Mouse (Mus musculus): ENCODE measurements around the gene Dmbx1. TPM values are rescaled to one million over a fixed set of nuclear protein-coding genes. Genes with fewer than 3 reads are reported as not detected.

The Dmbx1 gene
- total RNA-seq, 2 experiments from 2014 or later, result not detected

- DNase-seq, result peak; percentile 31 to 44
Observed at GRCm38 (mm10) chr4:115938276-115939160, 1.2 kb downstream of the Dmbx1 start.

DNA sequence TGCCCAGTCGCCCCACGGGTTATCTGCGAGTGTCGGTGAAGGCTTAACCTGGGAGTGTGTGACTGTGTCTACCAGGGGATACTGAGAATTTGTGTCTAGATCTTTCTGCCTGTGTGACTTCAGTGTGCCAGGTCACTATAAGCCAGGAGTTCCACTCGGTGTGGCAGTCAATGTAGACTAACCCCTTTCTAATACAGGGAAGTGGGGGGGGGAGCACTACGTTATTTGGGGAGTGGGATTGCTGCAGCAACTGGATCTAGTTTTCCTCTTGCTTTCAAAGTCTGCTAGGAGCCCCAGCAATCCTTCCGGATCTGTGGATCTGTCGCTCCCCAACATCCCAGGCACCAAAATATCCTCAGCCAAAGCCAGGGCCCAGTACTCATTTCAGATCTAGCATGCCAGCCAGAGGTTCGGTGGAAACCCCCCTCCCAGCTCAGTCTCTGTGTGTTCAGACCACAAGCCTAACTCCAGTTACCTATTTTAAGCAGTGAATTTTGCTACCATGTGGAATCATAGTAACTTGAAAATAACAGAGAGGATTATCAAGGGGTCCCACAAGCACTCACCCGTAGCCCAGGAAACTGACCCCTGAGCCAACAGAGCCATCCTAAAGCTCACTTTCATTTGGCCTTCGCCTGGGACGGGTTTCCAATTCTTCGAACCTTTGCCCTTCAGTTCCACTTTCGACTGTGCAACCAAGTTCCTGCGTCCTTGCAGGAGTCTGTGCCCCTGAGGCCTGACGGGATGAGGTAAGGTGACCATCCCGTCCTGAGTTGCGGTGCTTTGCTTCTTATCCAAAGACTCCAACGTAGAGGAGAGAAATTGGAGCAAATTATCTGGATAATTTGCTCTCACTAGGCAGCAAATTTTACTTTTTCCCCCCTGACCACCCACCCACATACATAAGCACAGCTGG, 2.4 kb downstream of the Dmbx1 start:
- no peak for DNase-seq

- DNase-seq, result no peak
Observed at GRCm38 (mm10) chr4:115936646-115937045, 3.1 kb downstream of the Dmbx1 start.

DNA sequence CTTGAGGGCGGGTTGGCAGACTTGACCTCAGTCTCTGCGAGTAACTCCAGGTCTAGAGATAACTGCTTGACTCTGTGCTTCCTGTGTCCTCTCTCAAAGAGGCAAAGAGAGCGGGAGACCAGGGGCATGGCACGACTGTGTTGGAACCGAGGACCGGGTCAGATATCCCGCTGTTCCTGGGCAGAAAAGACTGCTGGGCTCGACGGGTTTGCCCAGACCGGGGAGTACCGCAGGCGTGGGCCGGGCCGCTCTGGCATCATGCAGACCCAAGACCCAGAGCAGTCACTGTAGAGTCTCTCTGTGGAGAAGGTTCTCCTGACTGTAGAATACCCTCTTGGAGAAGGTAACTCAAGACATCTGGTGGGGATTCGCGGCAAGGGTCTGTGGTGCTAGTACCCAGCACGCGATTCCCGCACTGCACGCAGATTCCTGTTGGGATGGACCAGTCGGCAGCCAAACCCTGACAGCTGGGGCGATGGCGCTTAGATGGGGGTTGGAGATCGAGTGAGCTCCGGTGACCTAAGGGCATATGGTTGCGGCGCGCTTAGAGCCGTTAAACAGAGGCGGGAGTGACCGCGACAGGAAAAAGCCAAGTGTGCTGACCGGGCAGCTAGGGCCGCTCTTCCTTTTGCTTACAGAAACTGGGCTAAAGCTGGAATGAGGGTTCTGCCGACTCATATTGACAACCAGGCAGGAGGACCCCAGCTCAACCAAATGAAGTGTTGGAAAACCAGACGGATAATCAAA, 3.7 kb downstream of the Dmbx1 start:
- DNase-seq, result no peak

GRCm38 (mm10) chr4:115931556-115932088, 8.1 kb downstream of the Dmbx1 start:
- DNase-seq, result no peak

DNA sequence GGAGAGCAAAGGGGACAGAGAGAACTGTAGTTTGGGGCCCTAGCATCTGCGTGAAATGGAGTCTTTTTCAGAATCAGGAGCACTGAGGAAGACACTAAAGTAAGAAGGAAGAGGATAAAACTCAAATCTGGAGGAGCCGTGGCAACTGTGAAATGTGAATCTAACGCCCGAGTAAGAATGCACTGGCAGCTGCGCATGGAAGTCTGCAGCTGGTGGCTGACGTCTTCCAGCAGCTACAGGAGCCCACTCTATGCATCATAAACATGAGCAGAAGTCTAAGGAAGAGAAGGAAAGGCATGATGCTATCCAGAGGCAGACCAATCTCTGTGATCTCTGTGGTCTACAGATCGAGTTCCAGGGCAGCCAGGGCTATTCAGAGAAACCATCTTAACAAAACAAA, 12.1 kb downstream of the Dmbx1 start:
- DNase-seq, result no peak

- DNase-seq, result no peak
Observed at GRCm38 (mm10) chr4:115923262-115923880, 16.4 kb downstream of the Dmbx1 start.

- no peak for DNase-seq
Observed at GRCm38 (mm10) chr4:115922688-115923087, 17.0 kb downstream of the Dmbx1 start.

GRCm38 (mm10) chr4:115919911-115920310, 19.8 kb downstream of the Dmbx1 start:
- DNase-seq, result no peak

GRCm38 (mm10) chr4:115911586-115911985, 28.1 kb downstream of the Dmbx1 start:
- DNase-seq, result no peak

- no peak for DNase-seq
Observed at GRCm38 (mm10) chr4:115908641-115909040, 31.1 kb downstream of the Dmbx1 start.

GRCm38 (mm10) chr4:115907994-115908393, 31.7 kb downstream of the Dmbx1 start:
- DNase-seq, result no peak

- DNase-seq, result no peak
Observed at GRCm38 (mm10) chr4:115906791-115907190, 32.9 kb downstream of the Dmbx1 start.

DNA sequence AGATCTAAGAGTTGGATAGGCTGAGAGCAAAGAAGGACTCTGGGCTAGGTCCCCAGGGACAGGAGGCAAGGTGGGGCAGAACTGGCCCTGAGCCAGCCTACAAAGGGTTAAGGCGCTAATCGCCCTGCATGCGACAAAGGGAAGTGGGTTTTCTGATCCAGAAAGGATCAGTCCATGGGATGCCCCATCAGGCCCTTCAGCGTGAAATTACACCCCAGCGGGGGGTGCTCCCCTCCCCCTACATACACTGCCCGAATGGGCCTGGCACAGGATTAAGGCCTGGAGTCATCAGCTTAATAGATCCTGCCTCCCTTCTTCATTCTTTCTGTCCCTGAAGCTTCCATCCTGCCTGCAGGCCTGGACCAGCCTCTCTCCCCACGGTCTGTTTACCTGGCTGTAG, 34.0 kb downstream of the Dmbx1 start:
- no peak for DNase-seq

GRCm38 (mm10) chr4:115904375-115904774, 35.4 kb downstream of the Dmbx1 start:
- no peak for DNase-seq

DNA sequence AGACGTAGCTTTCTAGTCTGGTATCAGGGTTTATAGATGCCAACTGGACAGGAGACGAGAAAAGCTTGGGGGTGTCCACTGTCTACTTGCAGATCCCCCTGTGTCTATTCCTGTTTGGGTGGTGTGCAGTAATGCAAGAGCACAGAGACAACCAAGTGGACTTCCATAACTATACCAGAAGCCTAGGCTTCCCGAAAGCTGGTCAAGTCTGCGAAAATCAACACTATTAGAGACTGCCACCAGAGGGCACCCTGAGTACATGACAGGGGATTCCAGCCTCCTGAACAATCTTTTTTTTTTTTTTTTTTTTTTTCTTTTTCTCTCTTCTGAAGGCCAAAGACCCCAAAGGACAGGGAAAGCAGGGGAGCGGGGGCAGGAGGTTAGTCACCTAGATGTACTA, 36.9 kb downstream of the Dmbx1 start:
- DNase-seq, result peak; percentile 74 to 76

- DNase-seq, result no peak
Observed at GRCm38 (mm10) chr4:115897901-115898631, 41.7 kb downstream of the Dmbx1 start.

DNA sequence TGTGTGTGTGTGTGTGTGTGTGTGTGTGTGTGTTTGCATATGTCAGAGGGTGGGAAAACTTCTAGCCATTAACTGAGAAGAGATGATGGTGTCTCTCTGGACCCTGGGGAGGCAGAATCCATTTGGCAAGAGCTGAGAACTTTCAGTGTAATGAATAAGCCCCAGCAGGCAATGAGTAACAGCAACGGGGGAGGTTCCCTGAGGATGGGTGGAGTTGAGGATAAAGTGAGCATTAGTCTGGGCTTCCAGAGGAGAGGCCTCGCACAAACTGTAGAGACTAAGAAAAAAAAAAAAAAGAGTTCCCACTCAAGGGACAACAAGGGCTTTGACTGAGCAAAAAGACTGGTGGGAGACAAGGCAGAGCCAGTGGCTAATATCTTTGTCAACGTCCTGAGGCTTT, 45.4 kb downstream of the Dmbx1 start:
- DNase-seq, result no peak

- no peak for DNase-seq
Observed at GRCm38 (mm10) chr4:115890553-115890952, 49.2 kb downstream of the Dmbx1 start, which contains the start of gene 6430628N08Rik. TSS of gene 6430628N08Rik (plus strand) at chr4:115890665.

GRCm38 (mm10) chr4:115890066-115890465, 49.7 kb downstream of the Dmbx1 start:
- no peak for DNase-seq

DNA sequence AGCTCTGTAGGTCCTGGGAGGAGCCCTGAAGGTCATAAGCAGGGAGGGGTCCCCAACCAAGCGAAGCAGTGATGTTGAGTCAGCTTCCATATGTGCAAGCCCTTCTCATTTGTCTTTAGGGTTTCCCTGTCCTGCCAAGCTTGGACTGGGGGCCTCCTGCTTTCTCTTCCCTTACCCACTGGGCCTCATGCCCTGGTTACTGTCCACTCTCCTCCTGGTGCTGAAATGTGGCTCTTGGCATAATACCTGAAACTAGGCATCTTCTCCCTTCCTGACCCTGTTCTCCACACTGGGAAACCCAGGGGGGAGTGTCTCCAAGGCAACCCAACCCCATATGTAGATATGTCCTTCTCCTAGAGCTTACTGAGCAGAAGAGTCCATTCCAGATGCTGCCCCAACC, 52.9 kb downstream of the Dmbx1 start:
- no peak for DNase-seq
